Mouse (Mus musculus): Measurements from ENCODE around the gene Mical2. TPM values are rescaled to one million over a fixed set of nuclear protein-coding genes. Genes with fewer than 3 reads are reported as not detected.

The Mical2 gene
- 100 to 1,000 TPM; 300 to 329 TPM for total RNA-seq (2021)

GRCm38 (mm10) chr7:112225615-112226262, at the start of gene Mical2:
Mical2 (plus strand) TSS chr7:112225856.
- DNase-seq (ENCODE audit: extremely low spot score in 1 of 2, low spot score in 2 of 2) = peak; percentile 91 to 95
- intact Hi-C loops (cut with DNase I) = loop anchor here (5.0 kb wide), 1 partner anchor 43 kb away; no protein-coding TSS in a partner anchor

- no peak for DNase-seq (ENCODE audit: extremely low spot score in 1 of 2, low spot score in 2 of 2)
- intact Hi-C loops (cut with DNase I) = loop anchor here (5.0 kb wide), 1 partner anchor 89 kb away; no protein-coding TSS in a partner anchor
Observed at GRCm38 (mm10) chr7:112176627-112177026, 49.0 kb upstream of the Mical2 start.

GRCm38 (mm10) chr7:112180235-112180705, 45.4 kb upstream of the Mical2 start:
- peak; percentile 77 to 88 for DNase-seq (ENCODE audit: extremely low spot score in 1 of 2, low spot score in 2 of 2)
- intact Hi-C loops (cut with DNase I) = loop anchor here (5.0 kb wide), 2 partner anchors 47 to 147 kb away; partner anchors contain the start of gene Mical2

GRCm38 (mm10) chr7:112183258-112183841, 42.3 kb upstream of the Mical2 start:
- intact Hi-C loops (cut with DNase I) = loop anchor here (2.0 to 5.0 kb wide), 3 partner anchors 44 to 185 kb away; partner anchors contain the start of gene Mical2

GRCm38 (mm10) chr7:112184519-112185225, 41.0 kb upstream of the Mical2 start:
- DNase-seq (ENCODE audit: extremely low spot score in 1 of 2, low spot score in 2 of 2) = peak in 1 of 2 experiments; percentile 57
- intact Hi-C loops (cut with DNase I) = loop anchor here (5.0 kb wide), 2 partner anchors 43 to 143 kb away; partner anchors contain the start of gene Mical2

More at GRCm38 (mm10) chr7:112183258-112183841, 42.3 kb upstream of the Mical2 start:
- peak; percentile 88 to 92 for DNase-seq (ENCODE audit: extremely low spot score in 1 of 2, low spot score in 2 of 2)

GRCm38 (mm10) chr7:112185226-112185745, 40.4 kb upstream of the Mical2 start:
- peak in 1 of 2 experiments; percentile 61 for DNase-seq (ENCODE audit: extremely low spot score in 1 of 2, low spot score in 2 of 2)
- intact Hi-C loops (cut with DNase I) = no loop called here

- intact Hi-C loops (cut with DNase I) = no loop called here
Observed at GRCm38 (mm10) chr7:112186871-112187270, 38.8 kb upstream of the Mical2 start.

GRCm38 (mm10) chr7:112187536-112188459, 37.9 kb upstream of the Mical2 start:
- intact Hi-C loops (cut with DNase I) = no loop called here

More at GRCm38 (mm10) chr7:112186871-112187270, 38.8 kb upstream of the Mical2 start:
- DNase-seq (ENCODE audit: extremely low spot score in 1 of 2, low spot score in 2 of 2) = no peak

GRCm38 (mm10) chr7:112192237-112192636, 33.4 kb upstream of the Mical2 start:
- DNase-seq (ENCODE audit: extremely low spot score in 1 of 2, low spot score in 2 of 2) = peak in 1 of 2 experiments; percentile 37
- intact Hi-C loops (cut with DNase I) = no loop called here

More at GRCm38 (mm10) chr7:112187536-112188459, 37.9 kb upstream of the Mical2 start:
- no peak for DNase-seq (ENCODE audit: extremely low spot score in 1 of 2, low spot score in 2 of 2)

GRCm38 (mm10) chr7:112192778-112193177, 32.9 kb upstream of the Mical2 start:
- DNase-seq (ENCODE audit: extremely low spot score in 1 of 2, low spot score in 2 of 2) = no peak
- intact Hi-C loops (cut with DNase I) = no loop called here

- DNase-seq (ENCODE audit: extremely low spot score in 1 of 2, low spot score in 2 of 2) = no peak
- intact Hi-C loops (cut with DNase I) = no loop called here
Observed at GRCm38 (mm10) chr7:112194286-112194685, 31.4 kb upstream of the Mical2 start.

- no peak for DNase-seq (ENCODE audit: extremely low spot score in 1 of 2, low spot score in 2 of 2)
- intact Hi-C loops (cut with DNase I) = no loop called here
Observed at GRCm38 (mm10) chr7:112197461-112197860, 28.2 kb upstream of the Mical2 start.

GRCm38 (mm10) chr7:112199343-112199742, 26.3 kb upstream of the Mical2 start:
- no peak for DNase-seq (ENCODE audit: extremely low spot score in 1 of 2, low spot score in 2 of 2)
- intact Hi-C loops (cut with DNase I) = no loop called here

- DNase-seq (ENCODE audit: extremely low spot score in 1 of 2, low spot score in 2 of 2) = no peak
- intact Hi-C loops (cut with DNase I) = no loop called here
Observed at GRCm38 (mm10) chr7:112200761-112201160, 24.9 kb upstream of the Mical2 start.

- no peak for DNase-seq (ENCODE audit: extremely low spot score in 1 of 2, low spot score in 2 of 2)
- intact Hi-C loops (cut with DNase I) = no loop called here
Observed at GRCm38 (mm10) chr7:112202194-112202593, 23.5 kb upstream of the Mical2 start.

GRCm38 (mm10) chr7:112202843-112203242, 22.8 kb upstream of the Mical2 start:
- no peak for DNase-seq (ENCODE audit: extremely low spot score in 1 of 2, low spot score in 2 of 2)
- intact Hi-C loops (cut with DNase I) = no loop called here

- intact Hi-C loops (cut with DNase I) = no loop called here
- DNase-seq (ENCODE audit: extremely low spot score in 1 of 2, low spot score in 2 of 2) = no peak
Observed at GRCm38 (mm10) chr7:112203937-112204336, 21.7 kb upstream of the Mical2 start.

- DNase-seq (ENCODE audit: extremely low spot score in 1 of 2, low spot score in 2 of 2) = no peak
- intact Hi-C loops (cut with DNase I) = no loop called here
Observed at GRCm38 (mm10) chr7:112204380-112204963, 21.2 kb upstream of the Mical2 start.

Measured in left cerebral cortex, postnatal 10 days (tissue).